Mouse (Mus musculus) erythroblast, adult 5-6 weeks (primary cell): Measurements from ENCODE around the gene Ulk3. TPM values are rescaled to one million over a fixed set of nuclear protein-coding genes. Genes with fewer than 3 reads are reported as not detected.
A peak's percentile ranks its signal among the peaks of the same experiment; 100 is the strongest.

ENCODE experiments used
- ATAC-seq: replicated peaks from 2 replicates; pipeline ENCODE4 v1.8.0; 2016; ENCODE audit warnings: moderate number of reproducible peaks, mild to moderate bottlenecking, moderate TSS enrichment, inconsistent platforms; ENCODE audit not compliant: poor library complexity, low FRiP score, severe bottlenecking
- total RNA-seq, 2 experiments: library from RNA; stranded (forward) in 1 of 2; stranded (reverse) in 1 of 2; fragments of 150-400 nt in 1 of 2; fragments of 200-764, 138-1000 nt in 1 of 2; gene quantifications; 2 replicates each; pipeline versions ENCODE4 v1.2.3 to v1.2.4; 2015 to 2017; ENCODE audit warnings: low replicate concordance in 2 of 2

Ulk3 gene
- total RNA-seq (2015; ENCODE audit: low replicate concordance) (1.5 TPM in 1 of 2 replicates, not detected in the other), total RNA-seq (2017; ENCODE audit: low replicate concordance) (0.28 TPM in 1 of 2 replicates, not detected in the other)

GRCm38 (mm10) chr9:57589224-57590126 is at the start of gene Ulk3:
Gene Ulk3, plus strand, starts transcription at chr9:57589452.
- peak; percentile 90 for ATAC-seq

GRCm38 (mm10) chr9:57539550-57539949 is 49.7 kb upstream of the Ulk3 start:
- no peak for ATAC-seq

GRCm38 (mm10) chr9:57541312-57541711 is 47.9 kb upstream of the Ulk3 start:
- ATAC-seq, result peak; percentile 27; the same call in 1 of the 2 replicates

- ATAC-seq, result no peak
These were observed 45.3 kb upstream of the Ulk3 start for GRCm38 (mm10) chr9:57543951-57544350.

GRCm38 (mm10) chr9:57547287-57547686 is 42.0 kb upstream of the Ulk3 start:
- peak; percentile 61; the same call in 1 of the 2 replicates for ATAC-seq

GRCm38 (mm10) chr9:57547869-57548268 is 41.4 kb upstream of the Ulk3 start:
- ATAC-seq, result no peak

- ATAC-seq, result no peak
These were observed 40.1 kb upstream of the Ulk3 start for GRCm38 (mm10) chr9:57549186-57549585.

- no peak for ATAC-seq
These were observed 39.0 kb upstream of the Ulk3 start for GRCm38 (mm10) chr9:57550126-57550862.

GRCm38 (mm10) chr9:57552139-57552887 is 36.9 kb upstream of the Ulk3 start, which contains the start of gene Mpi:
Gene Mpi, minus strand, starts transcription at chr9:57552763.
- ATAC-seq, result peak; percentile 44; the same call in 1 of the 2 replicates

- no peak for ATAC-seq
These were observed 36.1 kb upstream of the Ulk3 start for GRCm38 (mm10) chr9:57553119-57553518.

GRCm38 (mm10) chr9:57554753-57555152 is 34.5 kb upstream of the Ulk3 start:
- no peak for ATAC-seq

GRCm38 (mm10) chr9:57557215-57557614 is 32.0 kb upstream of the Ulk3 start:
- ATAC-seq, result no peak

GRCm38 (mm10) chr9:57558625-57559024 is 30.6 kb upstream of the Ulk3 start:
- ATAC-seq, result no peak

- ATAC-seq, result no peak
These were observed 29.7 kb upstream of the Ulk3 start for GRCm38 (mm10) chr9:57559568-57559967.

- no peak for ATAC-seq
These were observed 29.0 kb upstream of the Ulk3 start for GRCm38 (mm10) chr9:57560263-57560662.

- ATAC-seq, result peak; percentile 98
These were observed 28.2 kb upstream of the Ulk3 start, which contains the start of gene Scamp2 for GRCm38 (mm10) chr9:57560861-57561710. Gene Scamp2, plus strand, starts transcription at chr9:57560943.

GRCm38 (mm10) chr9:57561711-57562099 is 27.5 kb upstream of the Ulk3 start:
- no peak for ATAC-seq

- ATAC-seq, result no peak
These were observed 26.3 kb upstream of the Ulk3 start for GRCm38 (mm10) chr9:57562896-57563372.

GRCm38 (mm10) chr9:57564609-57565008 is 24.6 kb upstream of the Ulk3 start:
- ATAC-seq, result no peak
